Mouse (Mus musculus) small intestine, adult 10 weeks (tissue): Measurements from ENCODE around the gene Gdf3. TPM values are rescaled to one million over a fixed set of nuclear protein-coding genes. Genes with fewer than 3 reads are reported as not detected.

Source experiments
- polyA plus RNA-seq: library from polyadenylated mRNA; stranded (reverse); fragments of 350-450 nt; fragmentation: Illumina TruSeq; extraction: RNeasy Lipid Tissue Mini Kit (QIAGEN cat#74804); gene quantifications from one replicate; pipeline ENCODE4 v1.2.3, GENCODE M21; 2014; ENCODE audit warnings: low replicate concordance

The Gdf3 gene
- 0.19 TPM for polyA plus RNA-seq

GRCm38 (mm10) chr6:122609771-122610170, at the start of gene Gdf3:
TSS of gene Gdf3 (minus strand) at chr6:122610087.

DNA sequence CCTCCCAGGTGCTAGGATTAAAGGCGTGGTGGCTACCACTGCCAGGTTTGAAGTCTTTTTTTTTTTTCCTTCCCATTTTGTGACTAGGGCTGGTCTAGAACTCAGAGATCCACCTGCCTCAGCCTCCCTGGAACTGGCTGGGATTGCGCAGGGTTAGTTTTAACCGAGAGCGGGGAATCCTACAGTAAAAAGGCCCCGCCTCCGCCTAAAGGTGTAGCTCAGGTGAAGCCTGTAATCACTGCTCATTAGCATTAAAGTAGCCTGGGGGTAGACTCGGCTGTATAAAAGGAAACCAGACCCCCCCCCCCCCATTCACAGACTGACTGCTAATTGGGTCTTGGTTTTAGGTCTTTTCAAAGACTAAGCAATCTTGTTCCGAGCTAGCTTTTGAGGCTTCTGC, 16.2 kb upstream of the Gdf3 start, which contains the start of gene Dppa3:
Dppa3 (plus strand) TSS at position 301 of the 400 bp plus-strand sequence.

DNA sequence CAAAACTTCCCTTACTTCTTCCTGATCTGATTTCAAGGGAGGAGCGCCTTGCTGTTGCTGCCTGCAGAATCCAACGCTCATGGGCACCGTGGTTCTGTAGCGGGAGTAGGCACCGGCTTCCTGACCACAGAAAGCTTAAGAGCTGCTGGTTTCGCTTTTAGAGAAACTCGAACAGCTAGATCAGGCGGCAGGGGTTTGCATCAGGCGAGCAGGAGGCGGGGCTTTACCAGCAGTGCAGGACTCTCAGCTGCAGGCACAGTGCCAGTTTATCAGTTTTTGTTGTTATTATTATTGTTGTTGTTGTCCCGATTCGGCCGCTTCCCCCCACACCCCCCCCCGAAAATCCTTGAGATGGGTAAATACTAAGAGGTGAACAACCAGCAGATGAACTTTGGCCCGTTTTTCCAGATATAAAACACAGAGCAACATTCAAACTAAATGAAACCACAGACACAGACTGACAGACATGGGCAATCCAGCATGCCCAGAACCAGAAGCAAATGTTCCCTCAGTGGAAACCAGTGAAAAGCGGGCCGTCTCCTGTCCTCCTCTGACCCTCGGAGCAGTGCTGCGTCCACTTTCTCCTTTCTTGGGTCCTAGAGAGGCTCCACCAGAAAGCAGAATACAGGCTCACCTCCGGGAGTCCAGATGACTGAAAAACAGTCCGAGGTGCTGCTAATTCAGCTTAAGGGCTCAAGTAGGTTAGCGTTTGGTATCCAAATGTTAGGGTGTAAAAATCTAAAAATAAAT, 7.5 kb downstream of the Gdf3 start, which contains the start of gene Apobec1:
Apobec1 (minus strand) TSS at position 203 of the 750 bp plus-strand sequence.

Other genes with a start within 250 kb of the Gdf3 start
- 0.15 TPM for gene Rimklb, start 111.3 kb downstream of the Gdf3 start, polyA plus RNA-seq
- 4.0 TPM for gene Mfap5, start 104.2 kb downstream of the Gdf3 start, polyA plus RNA-seq
- 0.41 TPM for gene Aicda, start 56.3 kb downstream of the Gdf3 start, polyA plus RNA-seq
- 110 TPM for gene Apobec1, start 7.6 kb downstream of the Gdf3 start, polyA plus RNA-seq
- not detected for gene Dppa3, start 16.3 kb upstream of the Gdf3 start, polyA plus RNA-seq
- not detected for gene Nanog, start 97.4 kb upstream of the Gdf3 start, polyA plus RNA-seq
- gene Slc2a3, start 191.6 kb upstream of the Gdf3 start, polyA plus RNA-seq: 1.1 TPM
- 9.9 TPM for gene Foxj2, start 209.8 kb upstream of the Gdf3 start, polyA plus RNA-seq
- gene C3ar1, start 246.1 kb upstream of the Gdf3 start, polyA plus RNA-seq: 10.0 TPM